Mouse (Mus musculus): ENCODE results near the gene Hnf1b. TPM values are rescaled to one million over a fixed set of nuclear protein-coding genes. Genes with fewer than 3 reads are reported as not detected.

The Hnf1b gene
- polyA plus RNA-seq, 1 experiment from 2014 or later, result 1.0 TPM

DNA sequence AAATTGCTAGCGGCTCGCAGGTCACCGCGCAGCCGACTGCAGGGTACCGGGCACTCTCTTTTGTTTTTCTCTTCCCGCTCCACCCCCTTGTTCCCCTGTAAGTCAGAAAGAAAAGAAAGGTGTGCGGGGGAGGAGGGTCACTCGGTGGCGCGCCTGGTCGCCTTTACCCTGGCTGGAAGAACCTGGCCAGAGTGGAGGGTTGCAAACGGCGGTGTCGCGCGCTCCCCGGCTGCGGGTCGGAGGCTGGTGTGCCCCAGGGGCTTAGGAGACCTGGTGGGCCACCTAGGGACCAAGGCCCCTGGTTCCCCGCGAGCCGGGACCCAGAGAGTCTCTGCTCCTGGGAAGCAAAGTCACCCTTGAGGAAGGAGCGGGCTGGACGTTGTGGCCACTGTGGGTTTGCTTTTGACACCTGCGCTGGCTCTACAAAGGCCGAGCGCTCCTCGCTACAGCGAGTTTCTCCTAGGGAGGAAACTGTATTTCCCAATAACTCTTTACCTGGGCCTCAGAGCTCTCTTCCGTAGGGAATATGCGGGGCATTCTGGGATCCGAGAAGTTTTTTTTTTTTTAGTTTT lies 3.4 kb downstream of the Hnf1b start:
- H3K4me2 ChIP-seq, result peak overlapping the region; percentile 52
- peak overlapping the region; percentile 59 for H3K9ac ChIP-seq
- peaks cover 91% of the 10 kb centered on the region for H3K27me3 ChIP-seq
- H3K27ac ChIP-seq, result no peak overlapping the region
- H3K4me1 ChIP-seq (replicated peaks), result no peaks in the 10 kb centered on the region
- 0 out of 2 replicates have a peak, but pooled peaks have one; percentile 16 for ATAC-seq (ENCODE audit: low read depth)
- H3K9me3 ChIP-seq (replicated peaks), result no peaks in the 10 kb centered on the region
- 2% methylated on average over 33 of the region's 33 CpGs for WGBS (ENCODE audit: insufficient replicate concordance)
- H3K36me3 ChIP-seq, result no peaks in the 10 kb centered on the region
- DNase-seq, result no peak
- peak overlapping the region; percentile 50 for H3K4me3 ChIP-seq (replicated peaks)

DNA sequence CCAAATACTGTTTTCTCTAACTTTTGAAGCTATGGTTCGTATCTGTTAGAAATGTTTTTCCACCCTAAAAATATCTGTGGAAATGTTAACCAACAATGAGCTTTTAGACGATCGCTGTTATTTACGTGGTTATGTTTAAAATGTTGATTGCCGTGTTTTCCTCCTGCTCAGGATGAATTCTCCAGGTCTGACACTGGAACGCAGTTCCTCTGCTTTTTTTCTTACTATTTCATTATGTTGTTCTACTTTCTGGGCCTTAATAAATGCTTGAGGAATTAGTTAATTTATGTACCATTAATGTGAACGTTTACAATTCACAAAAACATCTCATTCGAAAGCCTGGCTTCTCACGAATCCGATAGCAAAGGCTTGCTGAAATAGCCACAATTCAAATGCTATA lies 4.2 kb downstream of the Hnf1b start:
- Histone ChIP-seq H3K4me1 (replicated peaks) (no peaks in the 10 kb centered on the region), H3K36me3 (no peaks in the 10 kb centered on the region), H3K4me3 (replicated peaks) (no peak overlapping the region), H3K27ac (no peak overlapping the region), H3K27me3 (peaks cover 86% of the 10 kb centered on the region), H3K9ac (no peak overlapping the region), H3K4me2 (no peak overlapping the region), H3K9me3 (replicated peaks) (no peaks in the 10 kb centered on the region)
- DNase-seq (no peak), ATAC-seq (ENCODE audit: low read depth) (no peak)
- WGBS (ENCODE audit: insufficient replicate concordance), result 10% methylated on average over 10 of the region's 10 CpGs

DNA sequence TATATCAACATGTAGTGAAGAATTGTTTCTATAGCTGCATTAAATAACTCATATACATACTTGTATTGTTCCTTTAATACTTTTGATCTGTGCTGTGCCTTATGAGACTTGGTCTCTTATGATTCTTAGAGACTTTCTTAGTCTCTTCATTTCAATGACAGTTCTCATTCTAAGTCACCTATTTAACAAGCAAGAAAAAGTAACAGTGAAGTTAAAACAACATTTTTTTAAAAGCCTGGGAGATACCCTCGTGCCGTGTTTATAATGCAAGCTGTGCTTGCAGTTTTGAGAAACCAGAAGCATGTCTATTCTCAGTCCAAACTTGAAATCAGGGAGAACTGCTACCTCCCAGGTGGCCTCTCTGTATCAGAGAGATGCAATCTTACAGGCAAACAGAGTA lies 4.8 kb downstream of the Hnf1b start:
- 16% methylated on average over 2 of the region's 2 CpGs for WGBS (ENCODE audit: insufficient replicate concordance)
- H3K9me3 ChIP-seq (replicated peaks), result no peaks in the 10 kb centered on the region
- H3K27ac ChIP-seq, result no peak overlapping the region
- no peaks in the 10 kb centered on the region for H3K4me1 ChIP-seq (replicated peaks)
- H3K4me2 ChIP-seq, result no peak overlapping the region
- no peak overlapping the region for H3K9ac ChIP-seq
- no peak for DNase-seq
- no peaks in the 10 kb centered on the region for H3K36me3 ChIP-seq
- ATAC-seq (ENCODE audit: low read depth), result no peak
- H3K4me3 ChIP-seq (replicated peaks), result no peak overlapping the region
- peaks cover 80% of the 10 kb centered on the region for H3K27me3 ChIP-seq

DNA sequence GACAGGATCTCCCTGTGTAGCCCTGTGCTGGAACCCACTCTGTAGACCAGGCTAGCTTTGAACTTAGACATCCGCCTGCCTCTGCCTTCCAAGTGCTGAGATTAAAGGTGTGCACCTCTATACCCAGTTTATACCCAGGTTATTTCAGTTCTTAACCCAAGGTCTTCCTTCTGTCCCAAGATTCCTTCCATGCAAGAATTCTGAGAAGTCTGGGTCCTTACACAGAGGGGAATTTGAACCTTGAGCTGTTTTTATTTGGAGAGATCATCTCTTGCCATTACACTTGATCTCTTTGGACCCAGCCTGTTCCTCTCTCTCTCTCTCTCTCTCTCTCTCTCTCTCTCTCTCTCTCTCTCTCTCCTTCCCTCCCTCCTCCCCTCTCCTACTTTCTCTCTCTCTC lies 7.4 kb downstream of the Hnf1b start:
- H3K36me3 ChIP-seq, result no peaks in the 10 kb centered on the region
- H3K27ac ChIP-seq, result no peak overlapping the region
- no peak for ATAC-seq (ENCODE audit: low read depth)
- 41% methylated on average over 1 of the region's 1 CpGs for WGBS (ENCODE audit: insufficient replicate concordance)
- no peak overlapping the region for H3K4me2 ChIP-seq
- H3K9ac ChIP-seq, result no peak overlapping the region
- H3K4me1 ChIP-seq (replicated peaks), result no peaks in the 10 kb centered on the region
- DNase-seq, result no peak
- H3K9me3 ChIP-seq (replicated peaks), result no peaks in the 10 kb centered on the region
- no peak overlapping the region for H3K4me3 ChIP-seq (replicated peaks)
- H3K27me3 ChIP-seq, result peaks cover 55% of the 10 kb centered on the region

DNA sequence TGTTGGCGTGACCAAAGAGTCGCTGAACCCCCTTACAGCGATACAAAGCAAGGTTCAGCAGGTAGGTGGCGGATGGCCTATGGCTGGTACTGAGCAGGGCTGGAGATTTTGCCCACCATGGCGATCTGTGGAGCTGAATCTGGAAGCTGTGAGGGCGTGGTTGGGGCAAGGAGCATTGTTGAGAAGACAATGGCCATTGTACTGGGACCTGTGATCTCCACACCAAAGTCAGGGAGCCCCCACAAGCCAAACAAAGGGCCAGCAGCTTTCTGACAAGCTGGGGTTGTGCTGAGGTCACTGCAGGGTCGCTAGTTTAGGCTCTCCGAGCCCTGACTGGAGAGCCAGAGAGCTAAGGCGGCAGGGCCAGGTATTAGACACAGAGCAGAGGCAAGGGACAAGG lies 15.4 kb downstream of the Hnf1b start:
- Histone ChIP-seq H3K27me3 (no peaks in the 10 kb centered on the region), H3K9ac (no peak overlapping the region), H3K4me3 (replicated peaks) (no peak overlapping the region), H3K36me3 (no peaks in the 10 kb centered on the region), H3K9me3 (replicated peaks) (no peaks in the 10 kb centered on the region), H3K4me2 (no peak overlapping the region), H3K27ac (no peak overlapping the region), H3K4me1 (replicated peaks) (no peaks in the 10 kb centered on the region)
- DNase-seq (no peak), ATAC-seq (ENCODE audit: low read depth) (no peak)
- 38% methylated on average over 9 of the region's 9 CpGs for WGBS (ENCODE audit: insufficient replicate concordance)

DNA sequence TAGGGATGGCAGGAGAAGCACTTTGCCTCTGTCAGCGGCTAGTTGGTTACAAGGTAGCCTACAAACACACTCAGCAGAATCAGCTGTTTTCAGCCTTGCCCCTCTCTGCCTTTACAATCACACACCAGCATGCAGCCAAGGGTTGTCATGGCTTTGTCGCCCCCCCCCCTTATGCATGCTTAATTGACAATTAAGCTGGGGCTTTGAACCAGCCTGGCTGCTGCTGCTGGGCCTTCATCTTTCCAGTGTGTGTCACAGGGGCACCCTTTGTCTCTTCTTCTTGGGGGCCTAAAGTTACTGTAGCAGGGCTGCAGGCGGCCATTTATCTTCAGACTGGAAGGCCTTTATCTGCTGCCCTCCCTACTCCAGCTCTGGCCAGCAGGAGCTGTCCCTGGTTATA lies 17.7 kb downstream of the Hnf1b start:
- DNase-seq (no peak), ATAC-seq (ENCODE audit: low read depth) (no peak)
- Histone ChIP-seq H3K36me3 (no peaks in the 10 kb centered on the region), H3K9me3 (replicated peaks) (no peaks in the 10 kb centered on the region), H3K4me3 (replicated peaks) (no peak overlapping the region), H3K27ac (no peak overlapping the region), H3K9ac (no peak overlapping the region), H3K4me2 (no peak overlapping the region), H3K27me3 (no peaks in the 10 kb centered on the region), H3K4me1 (replicated peaks) (0 out of 2 replicates have a peak, but pooled peaks cover 5% of the 10 kb centered on the region)
- 53% methylated on average over 3 of the region's 3 CpGs for WGBS (ENCODE audit: insufficient replicate concordance)

DNA sequence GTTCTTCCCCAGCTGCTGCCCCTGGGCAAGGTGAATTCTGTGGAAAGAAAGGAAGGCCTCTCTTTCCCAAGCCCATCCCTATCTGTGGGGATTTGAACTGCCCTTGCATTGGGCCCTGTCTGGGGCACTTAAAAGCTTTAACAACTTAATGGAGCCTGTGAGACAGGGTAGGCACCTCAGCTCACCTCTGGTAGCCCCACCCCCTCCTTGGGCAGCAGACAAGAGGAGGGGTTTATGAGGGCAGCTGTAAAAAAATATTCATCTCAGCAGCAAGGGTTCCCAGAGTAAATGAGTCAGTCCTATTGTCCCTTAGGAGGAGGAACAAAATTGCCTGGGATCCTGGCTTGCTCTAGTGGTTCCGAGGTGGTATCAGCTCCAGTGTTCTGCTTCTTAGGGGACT lies 19.3 kb downstream of the Hnf1b start:
- Histone ChIP-seq H3K9me3 (replicated peaks) (no peaks in the 10 kb centered on the region), H3K36me3 (no peaks in the 10 kb centered on the region), H3K9ac (no peak overlapping the region), H3K4me3 (replicated peaks) (no peak overlapping the region), H3K4me1 (replicated peaks) (0 out of 2 replicates have a peak, but pooled peaks cover 5% of the 10 kb centered on the region), H3K27ac (no peak overlapping the region), H3K27me3 (no peaks in the 10 kb centered on the region), H3K4me2 (no peak overlapping the region)
- DNase-seq, result no peak
- WGBS (ENCODE audit: insufficient replicate concordance), result 43% methylated on average over 1 of the region's 1 CpGs
- ATAC-seq (ENCODE audit: low read depth), result no peak

DNA sequence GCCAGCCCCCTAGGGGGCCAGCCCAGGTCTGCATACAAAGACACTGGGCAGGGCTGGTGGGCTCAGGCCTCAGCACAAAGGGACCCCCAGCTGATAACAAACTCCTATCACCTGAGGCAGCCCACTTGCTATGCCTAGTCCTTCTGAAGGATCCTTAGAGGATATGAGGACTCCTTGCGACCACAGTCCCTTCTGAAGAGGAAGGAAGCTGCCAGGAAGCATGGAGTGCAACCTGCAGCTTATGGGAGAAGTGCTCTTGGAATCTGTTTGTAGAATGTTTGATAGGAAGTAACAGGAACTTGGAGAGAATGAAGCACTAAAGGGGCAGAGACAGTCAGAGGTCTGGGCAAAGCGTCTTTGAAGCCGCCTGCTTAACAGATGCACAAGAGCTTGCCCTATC lies 19.8 kb downstream of the Hnf1b start:
- H3K4me1 ChIP-seq (replicated peaks), result 0 out of 2 replicates have a peak, but pooled peaks cover 5% of the 10 kb centered on the region
- no peak overlapping the region for H3K9ac ChIP-seq
- H3K27ac ChIP-seq, result no peak overlapping the region
- no peak overlapping the region for H3K4me3 ChIP-seq (replicated peaks)
- 41% methylated on average over 3 of the region's 3 CpGs for WGBS (ENCODE audit: insufficient replicate concordance)
- H3K4me2 ChIP-seq, result no peak overlapping the region
- DNase-seq (no peak), ATAC-seq (ENCODE audit: low read depth) (no peak)
- H3K36me3 ChIP-seq, result no peaks in the 10 kb centered on the region
- no peaks in the 10 kb centered on the region for H3K27me3 ChIP-seq
- no peaks in the 10 kb centered on the region for H3K9me3 ChIP-seq (replicated peaks)

DNA sequence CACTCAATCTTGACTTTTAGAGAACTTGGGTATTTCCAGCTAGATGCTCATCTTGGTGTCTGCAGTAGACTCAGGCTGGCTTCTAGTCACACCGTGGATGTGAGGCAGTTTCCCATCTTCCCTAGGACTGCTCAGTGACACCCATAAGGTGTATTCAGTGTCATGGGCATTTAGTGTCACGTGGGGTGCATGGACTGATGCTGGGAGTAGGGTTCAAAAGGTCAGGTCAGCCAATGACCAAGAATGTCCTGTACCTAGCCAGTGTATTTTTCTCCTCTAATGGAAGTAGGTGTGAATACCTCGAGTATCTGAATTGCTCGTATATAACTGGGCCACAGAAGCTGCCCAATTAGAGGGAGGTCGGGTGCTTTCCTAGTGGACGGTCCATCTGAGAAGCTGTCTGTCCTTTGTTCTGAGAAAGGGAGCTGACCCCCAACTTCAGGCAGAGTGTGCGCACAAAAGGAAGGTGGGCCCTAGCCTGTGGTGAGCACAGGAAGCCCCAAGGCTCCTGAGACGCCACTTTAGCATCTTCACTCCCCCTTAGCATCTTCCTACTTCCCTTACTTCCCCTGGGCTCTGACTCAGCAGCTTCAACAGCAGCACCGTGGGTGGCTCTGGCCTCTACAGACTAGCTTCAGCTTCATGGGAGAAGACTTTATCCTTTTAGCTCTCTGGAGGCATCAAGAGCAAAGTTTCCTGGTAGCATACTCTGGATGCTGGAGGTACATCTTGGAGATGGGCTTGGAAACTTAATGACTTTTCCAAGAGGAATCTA lies 22.1 kb downstream of the Hnf1b start:
- Histone ChIP-seq H3K4me2 (no peak overlapping the region), H3K4me3 (replicated peaks) (no peak overlapping the region), H3K36me3 (no peaks in the 10 kb centered on the region), H3K9me3 (replicated peaks) (no peaks in the 10 kb centered on the region), H3K9ac (no peak overlapping the region), H3K4me1 (replicated peaks) (0 out of 2 replicates have a peak, but pooled peaks cover 5% of the 10 kb centered on the region), H3K27ac (no peak overlapping the region), H3K27me3 (no peaks in the 10 kb centered on the region)
- DNase-seq, result no peak
- no peak for ATAC-seq (ENCODE audit: low read depth)
- 38% methylated on average over 9 of the region's 9 CpGs for WGBS (ENCODE audit: insufficient replicate concordance)

DNA sequence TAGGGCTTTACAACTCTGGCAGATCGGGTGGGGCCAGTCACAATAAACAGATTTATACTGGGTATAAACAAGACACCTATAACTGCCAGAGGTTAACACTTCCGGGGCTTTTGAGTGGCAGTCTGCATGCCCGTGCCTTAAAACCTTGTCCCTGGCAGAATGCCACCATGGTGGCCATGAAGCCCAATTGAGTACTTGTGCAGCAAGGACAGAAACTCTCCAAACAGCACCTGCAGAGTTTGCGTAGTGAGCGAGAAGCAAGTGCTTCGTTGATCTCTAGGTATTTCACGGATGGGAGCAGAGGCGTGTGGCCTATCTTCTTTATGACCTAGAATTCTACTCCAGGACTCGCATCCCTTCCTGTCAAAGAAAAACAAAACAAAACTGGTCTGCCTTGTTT lies 23.6 kb downstream of the Hnf1b start:
- Histone ChIP-seq H3K4me3 (replicated peaks) (no peak overlapping the region), H3K9ac (no peak overlapping the region), H3K9me3 (replicated peaks) (no peaks in the 10 kb centered on the region), H3K27me3 (no peaks in the 10 kb centered on the region), H3K36me3 (no peaks in the 10 kb centered on the region), H3K4me1 (replicated peaks) (peaks cover 15% of the 10 kb centered on the region; the same call in 1 of the 2 replicates), H3K27ac (no peak overlapping the region), H3K4me2 (no peak overlapping the region)
- DNase-seq, result no peak
- no peak for ATAC-seq (ENCODE audit: low read depth)
- 67% methylated on average over 9 of the region's 9 CpGs for WGBS (ENCODE audit: insufficient replicate concordance)

DNA sequence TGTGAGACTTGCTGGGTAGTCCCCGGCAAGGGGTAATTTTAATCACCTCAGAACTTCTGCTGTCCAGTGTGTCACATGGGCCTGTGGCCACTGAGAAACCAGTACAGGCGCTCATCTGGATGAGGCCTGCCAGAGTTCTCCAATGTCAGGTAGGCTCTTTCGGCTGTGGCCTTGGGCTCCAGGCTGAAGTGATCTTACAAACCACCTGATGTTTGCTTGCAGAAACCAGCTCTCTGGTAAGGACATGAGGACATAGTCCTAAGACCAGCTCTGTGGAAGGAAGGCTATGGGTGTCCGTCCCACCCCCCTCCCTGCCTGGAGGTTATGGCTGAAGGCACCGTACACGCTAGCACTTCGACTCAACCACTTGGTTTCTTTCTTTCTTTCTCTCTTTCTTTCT lies 26.8 kb downstream of the Hnf1b start:
- 82% methylated on average over 7 of the region's 7 CpGs for WGBS (ENCODE audit: insufficient replicate concordance)
- no peak for ATAC-seq (ENCODE audit: low read depth)

DNA sequence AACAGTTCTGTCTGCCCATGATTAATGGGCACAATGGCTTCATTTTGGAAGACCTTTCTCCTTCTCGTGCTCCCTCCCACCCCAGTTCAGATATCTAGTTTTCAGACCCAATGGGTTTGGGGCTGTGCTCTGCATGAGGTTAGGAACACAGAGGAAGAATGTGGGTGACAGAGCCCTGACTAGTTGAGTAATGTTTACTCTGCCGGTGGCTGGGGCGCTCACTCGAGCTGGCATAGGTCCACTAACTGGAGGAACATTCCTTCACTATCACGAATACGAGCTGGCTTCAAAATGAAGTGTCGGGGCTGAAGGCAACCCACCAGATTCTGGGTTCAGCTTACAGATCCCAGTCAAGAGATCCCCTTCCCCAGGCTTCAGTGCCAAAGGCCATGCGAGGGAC lies 27.9 kb downstream of the Hnf1b start:
- Histone ChIP-seq H3K9me3 (replicated peaks) (no peaks in the 10 kb centered on the region), H3K4me3 (replicated peaks) (no peak overlapping the region), H3K36me3 (no peaks in the 10 kb centered on the region), H3K9ac (no peak overlapping the region), H3K27ac (peak overlapping the region; percentile 37; the same call in 1 of the 2 replicates), H3K27me3 (no peaks in the 10 kb centered on the region), H3K4me2 (no peak overlapping the region), H3K4me1 (replicated peaks) (peaks cover 30% of the 10 kb centered on the region)
- ATAC-seq (ENCODE audit: low read depth), result peak; percentile 68
- DNase-seq, result no peak
- WGBS (ENCODE audit: insufficient replicate concordance), result 56% methylated on average over 8 of the region's 8 CpGs

More for the DNA sequence above, 26.8 kb downstream of the Hnf1b start:
- Histone ChIP-seq H3K36me3 (no peaks in the 10 kb centered on the region), H3K9me3 (replicated peaks) (no peaks in the 10 kb centered on the region), H3K4me3 (replicated peaks) (no peak overlapping the region), H3K4me1 (replicated peaks) (peaks cover 24% of the 10 kb centered on the region), H3K27ac (no peak overlapping the region), H3K27me3 (no peaks in the 10 kb centered on the region), H3K4me2 (no peak overlapping the region), H3K9ac (no peak overlapping the region)
- no peak for DNase-seq

Measured in liver, embryonic 13.5 days (tissue).